ENCODE assay signal across 8 mouse cellular contexts in the genomic region with DNA sequence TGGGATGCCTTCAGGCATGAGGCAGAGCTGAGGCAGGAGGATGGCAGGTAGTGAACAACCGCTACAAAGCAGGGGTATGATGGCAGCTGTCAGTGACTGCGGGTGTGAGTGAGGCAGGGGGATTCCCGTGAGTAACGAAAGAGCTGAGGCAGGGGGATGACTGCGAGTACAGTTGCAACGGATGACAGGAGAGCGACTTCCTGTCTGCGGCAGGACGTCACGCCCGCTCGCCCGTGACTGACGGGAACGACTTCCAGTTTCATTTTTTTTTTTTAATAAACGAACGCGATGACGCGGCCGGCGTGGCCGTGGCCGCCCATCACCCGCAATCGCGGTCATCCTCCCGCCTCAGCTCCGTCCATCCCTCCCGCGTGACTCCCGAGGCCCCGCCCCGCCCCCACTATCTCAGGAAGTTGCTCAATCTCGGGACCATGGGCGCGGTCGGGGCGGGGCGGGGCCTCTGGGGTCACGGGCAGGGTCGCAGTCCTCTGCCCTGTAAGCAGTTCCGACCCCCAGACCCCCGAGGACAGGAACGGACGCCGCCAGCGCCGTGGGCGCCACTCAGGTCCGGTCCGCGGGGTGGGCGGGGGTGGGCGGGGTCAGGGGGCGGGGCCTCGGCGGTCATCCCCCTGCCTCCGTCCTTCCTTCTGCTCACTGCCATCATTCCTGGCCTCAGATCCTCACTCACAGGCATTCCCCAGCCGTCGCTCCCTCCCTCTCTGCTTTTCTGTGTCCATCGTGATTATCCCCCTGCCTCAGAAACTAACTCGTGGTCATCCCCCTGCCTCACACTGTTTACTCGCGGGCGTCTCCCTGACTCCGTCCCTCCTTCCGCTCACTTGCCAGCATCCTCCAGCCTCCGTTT. TPM values are rescaled to one million over a fixed set of nuclear protein-coding genes. Genes with fewer than 3 reads are reported as not detected.
A peak's percentile ranks its signal among the peaks of the same experiment; 100 is the strongest.
DNase-seq lines count a peak whose midpoint lies in the region; ATAC-seq and TF ChIP-seq lines count a peak whose summit lies in the region.

TSS of gene Il3ra (plus strand) at position 328 of the 865 bp plus-strand sequence.

- peaks cover 16% of the 10 kb centered on the region for H3K4me1 ChIP-seq in G1E (ENCODE audit: insufficient read depth, low read depth, low read length)
- H3K4me1 ChIP-seq in cerebellum, adult 2 months (ENCODE audit: control insufficient read depth, insufficient read depth, low read length) = no peaks in the 10 kb centered on the region
- H3K4me1 ChIP-seq in hindbrain, embryonic 10.5 days (replicated peaks) = peaks cover 12% of the 10 kb centered on the region; the same call in 1 of the 2 replicates

- TF ChIP-seq POLR2A in cerebellum, adult 2 months (IDR thresholded peaks at IDR 0.05; ENCODE audit: borderline replicate concordance, insufficient read depth, low read length) = 0 out of 2 replicates have a peak, but pooled peaks have one; percentile 38

- peak within 1 kb of the TSS; percentile 79 for H3K4me3 ChIP-seq in G1E (ENCODE audit: low read depth, low read length)
- peak within 1 kb of the TSS; percentile 81 for H3K4me3 ChIP-seq in cerebellum, adult 2 months (replicated peaks; ENCODE audit: insufficient read depth, low read depth, low read length)
- H3K4me3 ChIP-seq in hindbrain, embryonic 10.5 days = peak within 1 kb of the TSS; percentile 72

- DNase-seq in G1E (ENCODE audit: low spot score) = peak; percentile 77
- peak; percentile 70 to 71 for DNase-seq in cerebellum, adult 2 months
- peak; percentile 59 to 77 for DNase-seq in frontal cortex, postnatal 10 days (ENCODE audit: low spot score in 2 of 2)
- peak; percentile 79 for DNase-seq in hindbrain, embryonic 10.5 days (ENCODE audit: low spot score)
- peak; percentile 70 to 75 for DNase-seq in layer of hippocampus, postnatal 14 days (ENCODE audit: low spot score in 2 of 2)
- DNase-seq in lung, postnatal 36 days = peak; percentile 86
- peak; percentile 74 for DNase-seq in right cerebral cortex, adult 18-20 months
- DNase-seq in urinary bladder, adult 2 months (ENCODE audit: low spot score) = peak; percentile 50

- peak; percentile 59 for ATAC-seq in G1E (ENCODE audit: extremely low read depth, insufficient number of reproducible peaks, low FRiP score, poor library complexity, severe bottlenecking)

- no peaks in the 10 kb centered on the region for H3K27me3 ChIP-seq in G1E (ENCODE audit: insufficient read depth, low read length)
- no peaks in the 10 kb centered on the region for H3K27me3 ChIP-seq in cerebellum, adult 2 months (ENCODE audit: control insufficient read depth, insufficient read depth, low read length)
- H3K27me3 ChIP-seq in hindbrain, embryonic 10.5 days (ENCODE audit: insufficient read depth, poor library complexity, severe bottlenecking) = no peaks in the 10 kb centered on the region

- H3K36me3 ChIP-seq in G1E (replicated peaks) = peaks cover 37% of the 10 kb centered on the region
- peaks cover 34% of the 10 kb centered on the region for H3K36me3 ChIP-seq in hindbrain, embryonic 10.5 days

- WGBS in cerebellum, adult 2 months = 3% methylated on average over 69 of the region's 69 CpGs
- 3% methylated on average over 69 of the region's 69 CpGs for WGBS in hindbrain, embryonic 10.5 days

- H3K9me3 ChIP-seq in G1E (replicated peaks) = peaks cover 45% of the 10 kb centered on the region
- H3K9me3 ChIP-seq in hindbrain, embryonic 10.5 days = peaks cover 58% of the 10 kb centered on the region

- peak within 1 kb of the TSS; percentile 44; the same call in 1 of the 2 replicates for H3K27ac ChIP-seq in cerebellum, adult 2 months (ENCODE audit: insufficient read depth, low read length)
- H3K27ac ChIP-seq in hindbrain, embryonic 10.5 days = peak within 1 kb of the TSS; percentile 89

- no peak for TF ChIP-seq CTCF in G1E (IDR thresholded peaks at IDR 0.05; ENCODE audit: low read depth, low read length)
- no peak for TF ChIP-seq CTCF in cerebellum, adult 2 months (IDR thresholded peaks at IDR 0.05; ENCODE audit: borderline replicate concordance, insufficient read depth, low read depth, low read length)

RNA-seq across cellular contexts. Expression of gene Il3ra, which starts in this region (rescaled TPM):
- total RNA-seq in G1E (2014; fragmentation: Nextera tagmentation) = 2.7 and 7.4 TPM in 2 replicates
- total RNA-seq in G1E (2017) = 10.4 and 11.2 TPM in 2 replicates
- 97.2 and 105 TPM in 2 replicates for polyA plus RNA-seq in G1E (2012)
- polyA plus RNA-seq in cerebellum, adult 2 months (2012; rRNA removed) = 4.2 and 6.2 TPM in 2 replicates
- polyA plus RNA-seq in hindbrain, embryonic 10.5 days (2016; fragmentation: Nextera tagmentation; extraction: Ambion mirVana) = 2.1 and 5.2 TPM in 2 replicates
- 1 to 10 TPM; 2.8 TPM for total RNA-seq in layer of hippocampus, postnatal 14 days (2021)
- 22.9 and 23.1 TPM in 2 replicates for polyA plus RNA-seq in urinary bladder, adult 2 months (2012; rRNA removed)

Comparison
In these comparisons a context has a peak if more than half of its experiments do, and no peak if none do; other contexts are left out.
1. Peak in every context shown above with its lines: DNase-seq, ATAC-seq, H3K4me3 ChIP-seq and H3K27ac ChIP-seq.